Mouse (Mus musculus) thymus, adult 2 months (tissue): ENCODE measurements around the gene Wdr4. TPM values are rescaled to one million over a fixed set of nuclear protein-coding genes. Genes with fewer than 3 reads are reported as not detected.

ENCODE experiments used
- DNase-seq: peaks from one replicate; pipeline ENCODE4 v3.0.0; 2021
- H3K27ac ChIP-seq: fragments of 200-500 bp; 2 replicates; pipeline ENCODE4 v1.5.1; 2012; ENCODE audit warnings: low read length, control low read depth; ENCODE audit not compliant: control insufficient read depth, insufficient read depth
- H3K27me3 ChIP-seq: fragments of 200-500 bp; 2 replicates; pipeline ENCODE4 v1.6.1; 2012; ENCODE audit warnings: mild to moderate bottlenecking, low read length, moderate library complexity, mixed read lengths; ENCODE audit not compliant: control insufficient read depth, insufficient read depth
- H3K36me3 ChIP-seq: fragments of 200-500 bp; 2 replicates; pipeline ENCODE4 v1.6.1; 2012; ENCODE audit warnings: mild to moderate bottlenecking, low read length, moderate library complexity; ENCODE audit not compliant: control insufficient read depth, insufficient read depth
- H3K4me1 ChIP-seq: fragments of 200-500 bp; replicated peaks from 2 replicates; pipeline ENCODE4 v1.6.1; 2012; ENCODE audit warnings: low read length; ENCODE audit not compliant: control insufficient read depth, insufficient read depth
- H3K4me3 ChIP-seq: fragments of 200-500 bp; 2 replicates; pipeline ENCODE4 v1.5.1; 2012; ENCODE audit warnings: mild to moderate bottlenecking, low read length, control low read depth, moderate library complexity; ENCODE audit not compliant: control insufficient read depth, insufficient read depth
- CTCF ChIP-seq: fragments of 200-500 bp; IDR thresholded peaks from 2 replicates; pipeline ENCODE4 v1.5.1; 2012; ENCODE audit warnings: mild to moderate bottlenecking, control low read depth, low read length, moderate library complexity, borderline replicate concordance; ENCODE audit not compliant: control insufficient read depth, poor library complexity, insufficient read depth; ENCODE audit errors: extremely low read depth
- POLR2A ChIP-seq: fragments of 200-500 bp; IDR thresholded peaks from 2 replicates; pipeline ENCODE4 v1.6.1; 2012; ENCODE audit warnings: mild to moderate bottlenecking, low read length, control low read depth, moderate library complexity; ENCODE audit not compliant: control insufficient read depth, poor library complexity, insufficient read depth; ENCODE audit errors: extremely low read depth
- WGBS: fragments of 180-500 bp; shearing (Covaris S2); methylation state at CpG from one replicate; pipeline ENCODE4 v1.1.7; 2018; 5-methylcytosine and 5-hydroxymethylcytosine counted together
- polyA plus RNA-seq: library from polyadenylated mRNA; depleted of rRNA; stranded (reverse); fragments of >200 nt; gene quantifications from 2 replicates; pipeline ENCODE4 v1.2.3, GENCODE M21; 2012

Wdr4 gene
- polyA plus RNA-seq, 1 experiment = 36.5 TPM

GRCm38 (mm10) chr17:31506282-31506681, 13.5 kb downstream of the Wdr4 start:
- Histone ChIP-seq H3K4me3 (no peak overlapping the region), H3K27ac (no peak overlapping the region), H3K27me3 (no peaks in the 10 kb centered on the region), H3K36me3 (peaks cover 5% of the 10 kb centered on the region), H3K4me1 (no peaks in the 10 kb centered on the region)
- DNase-seq = no peak
- 96% methylated on average over 7 of the region's 7 CpGs for WGBS
- TF ChIP-seq POLR2A (no peak), CTCF (no peak)

- 96% methylated on average over 5 of the region's 5 CpGs for WGBS
- Histone ChIP-seq H3K27ac (no peak overlapping the region), H3K4me1 (no peaks in the 10 kb centered on the region), H3K27me3 (no peaks in the 10 kb centered on the region), H3K36me3 (peaks cover 5% of the 10 kb centered on the region), H3K4me3 (no peak overlapping the region)
- TF ChIP-seq POLR2A (no peak), CTCF (no peak)
- DNase-seq = no peak
These were observed 14.8 kb downstream of the Wdr4 start for GRCm38 (mm10) chr17:31505013-31505412.

GRCm38 (mm10) chr17:31503936-31504335, 15.8 kb downstream of the Wdr4 start:
- H3K27me3 ChIP-seq = no peaks in the 10 kb centered on the region
- TF ChIP-seq POLR2A = no peak
- TF ChIP-seq CTCF = no peak
- no peak overlapping the region for H3K4me3 ChIP-seq
- H3K36me3 ChIP-seq = peaks cover 5% of the 10 kb centered on the region
- DNase-seq = no peak
- no peaks in the 10 kb centered on the region for H3K4me1 ChIP-seq
- no peak overlapping the region for H3K27ac ChIP-seq
- WGBS = 95% methylated on average over 2 of the region's 2 CpGs

- no peak for TF ChIP-seq CTCF
- TF ChIP-seq POLR2A = no peak
These were observed 16.4 kb downstream of the Wdr4 start for GRCm38 (mm10) chr17:31503337-31503736.

GRCm38 (mm10) chr17:31502261-31502927, 17.4 kb downstream of the Wdr4 start:
- peaks cover 5% of the 10 kb centered on the region for H3K36me3 ChIP-seq
- no peaks in the 10 kb centered on the region for H3K4me1 ChIP-seq
- TF ChIP-seq CTCF (no peak), POLR2A (no peak)
- no peaks in the 10 kb centered on the region for H3K27me3 ChIP-seq
- DNase-seq = no peak
- 95% methylated on average over 12 of the region's 12 CpGs for WGBS
- no peak overlapping the region for H3K27ac ChIP-seq
- H3K4me3 ChIP-seq = no peak overlapping the region

More at GRCm38 (mm10) chr17:31503337-31503736, 16.4 kb downstream of the Wdr4 start:
- WGBS = 98% methylated on average over 12 of the region's 12 CpGs
- Histone ChIP-seq H3K36me3 (peaks cover 5% of the 10 kb centered on the region), H3K4me1 (no peaks in the 10 kb centered on the region), H3K27ac (no peak overlapping the region), H3K4me3 (no peak overlapping the region), H3K27me3 (no peaks in the 10 kb centered on the region)
- DNase-seq = no peak

- Histone ChIP-seq H3K4me1 (no peaks in the 10 kb centered on the region), H3K36me3 (peaks cover 5% of the 10 kb centered on the region)
- 96% methylated on average over 3 of the region's 3 CpGs for WGBS
These were observed 18.9 kb downstream of the Wdr4 start for GRCm38 (mm10) chr17:31500908-31501307.

GRCm38 (mm10) chr17:31500416-31500815, 19.4 kb downstream of the Wdr4 start:
- Histone ChIP-seq H3K27ac (no peak overlapping the region), H3K27me3 (no peaks in the 10 kb centered on the region), H3K36me3 (peaks cover 5% of the 10 kb centered on the region), H3K4me1 (no peaks in the 10 kb centered on the region), H3K4me3 (no peak overlapping the region)
- TF ChIP-seq POLR2A = no peak
- TF ChIP-seq CTCF = no peak
- DNase-seq = no peak
- WGBS = 96% methylated on average over 8 of the region's 8 CpGs

More at GRCm38 (mm10) chr17:31500908-31501307, 18.9 kb downstream of the Wdr4 start:
- no peak overlapping the region for H3K27ac ChIP-seq
- no peak overlapping the region for H3K4me3 ChIP-seq
- DNase-seq = no peak
- no peaks in the 10 kb centered on the region for H3K27me3 ChIP-seq
- no peak for TF ChIP-seq POLR2A
- TF ChIP-seq CTCF = no peak
